Mouse (Mus musculus): ENCODE results near the gene Gm20388. TPM values are rescaled to one million over a fixed set of nuclear protein-coding genes. Genes with fewer than 3 reads are reported as not detected.
"Not testable (repeated sequence)": the region's sequence is repeated elsewhere in the genome, so short reads cannot be mapped to it uniquely, and the experiment has no call there.

The Gm20388 gene
- polyA plus RNA-seq, 1 experiment from 2014 or later, result 1.4 TPM

GRCm38 (mm10) chr8:123422781-123423159 lies 3512.1 kb downstream of the Gm20388 start:
- no peaks in the 10 kb centered on the region for H3K36me3 ChIP-seq (ENCODE audit: control insufficient read depth, insufficient read depth)
- no peak overlapping the region for H3K4me3 ChIP-seq (ENCODE audit: low read depth, low read length)
- peaks cover 15% of the 10 kb centered on the region for H3K9me3 ChIP-seq (replicated peaks; ENCODE audit: control insufficient read depth, low read length)
- H3K4me2 ChIP-seq (ENCODE audit: low read depth, low read length), result no peak overlapping the region
- 5% methylated on average over 3 of the region's 3 CpGs for WGBS (ENCODE audit: insufficient replicate concordance)
- no peak for ATAC-seq (ENCODE audit: low read depth)
- no peaks in the 10 kb centered on the region for H3K27me3 ChIP-seq (ENCODE audit: control insufficient read depth, insufficient read depth, low read depth, low read length)
- H3K27ac ChIP-seq (ENCODE audit: low read length), result no peak overlapping the region
- no peak overlapping the region for H3K9ac ChIP-seq (ENCODE audit: low read depth, low read length)
- peaks cover 5% of the 10 kb centered on the region for H3K4me1 ChIP-seq (ENCODE audit: control insufficient read depth, low read depth, low read length)

- Histone ChIP-seq H3K4me1 (ENCODE audit: control insufficient read depth, low read depth, low read length) (peaks cover 5% of the 10 kb centered on the region), H3K27me3 (ENCODE audit: control insufficient read depth, insufficient read depth, low read depth, low read length) (no peaks in the 10 kb centered on the region), H3K9me3 (replicated peaks; ENCODE audit: control insufficient read depth, low read length) (peaks cover 22% of the 10 kb centered on the region), H3K9ac (ENCODE audit: low read depth, low read length) (no peak within 1 kb of the TSS), H3K36me3 (ENCODE audit: control insufficient read depth, insufficient read depth) (no peaks in the 10 kb centered on the region), H3K27ac (ENCODE audit: low read length) (no peak within 1 kb of the TSS), H3K4me3 (ENCODE audit: low read depth, low read length) (peak within 1 kb of the TSS; percentile 43), H3K4me2 (ENCODE audit: low read depth, low read length) (peak within 1 kb of the TSS; percentile 59)
- WGBS (ENCODE audit: insufficient replicate concordance), result 62% methylated on average over 7 of the region's 7 CpGs
- ATAC-seq (ENCODE audit: low read depth), result no peak
Measured at GRCm38 (mm10) chr8:123423441-123423840, 3512.8 kb downstream of the Gm20388 start, which contains the start of gene Def8. Gene Def8, plus strand, starts transcription at chr8:123423527.

GRCm38 (mm10) chr8:123426511-123427509 lies 3516.2 kb downstream of the Gm20388 start:
- no peak overlapping the region for H3K4me3 ChIP-seq (ENCODE audit: low read depth, low read length)
- H3K9me3 ChIP-seq (replicated peaks; ENCODE audit: control insufficient read depth, low read length), result peaks cover 40% of the 10 kb centered on the region
- WGBS (ENCODE audit: insufficient replicate concordance), result 86% methylated on average over 27 of the region's 27 CpGs
- no peak for ATAC-seq (ENCODE audit: low read depth)
- no peaks in the 10 kb centered on the region for H3K36me3 ChIP-seq (ENCODE audit: control insufficient read depth, insufficient read depth)
- H3K9ac ChIP-seq (ENCODE audit: low read depth, low read length), result no peak overlapping the region
- no peak overlapping the region for H3K27ac ChIP-seq (ENCODE audit: low read length)
- no peak overlapping the region for H3K4me2 ChIP-seq (ENCODE audit: low read depth, low read length)
- H3K27me3 ChIP-seq (ENCODE audit: control insufficient read depth, insufficient read depth, low read depth, low read length), result no peaks in the 10 kb centered on the region
- peaks cover 5% of the 10 kb centered on the region for H3K4me1 ChIP-seq (ENCODE audit: control insufficient read depth, low read depth, low read length)

- Histone ChIP-seq H3K27ac (ENCODE audit: low read length) (no peak overlapping the region), H3K27me3 (ENCODE audit: control insufficient read depth, insufficient read depth, low read depth, low read length) (no peaks in the 10 kb centered on the region), H3K9ac (ENCODE audit: low read depth, low read length) (no peak overlapping the region), H3K4me1 (ENCODE audit: control insufficient read depth, low read depth, low read length) (no peaks in the 10 kb centered on the region), H3K4me2 (ENCODE audit: low read depth, low read length) (no peak overlapping the region), H3K36me3 (ENCODE audit: control insufficient read depth, insufficient read depth) (no peaks in the 10 kb centered on the region), H3K4me3 (ENCODE audit: low read depth, low read length) (no peak overlapping the region), H3K9me3 (replicated peaks; ENCODE audit: control insufficient read depth, low read length) (peaks cover 47% of the 10 kb centered on the region)
- ATAC-seq (ENCODE audit: low read depth), result no peak
- WGBS (ENCODE audit: insufficient replicate concordance), result 86% methylated on average over 24 of the region's 24 CpGs
Measured at GRCm38 (mm10) chr8:123427639-123428275, 3517.1 kb downstream of the Gm20388 start.

GRCm38 (mm10) chr8:123428343-123428893 lies 3517.8 kb downstream of the Gm20388 start:
- 90% methylated on average over 29 of the region's 29 CpGs for WGBS (ENCODE audit: insufficient replicate concordance)
- no peaks in the 10 kb centered on the region for H3K36me3 ChIP-seq (ENCODE audit: control insufficient read depth, insufficient read depth)
- no peak overlapping the region for H3K4me3 ChIP-seq (ENCODE audit: low read depth, low read length)
- H3K9ac ChIP-seq (ENCODE audit: low read depth, low read length), result no peak overlapping the region
- peaks cover 50% of the 10 kb centered on the region for H3K9me3 ChIP-seq (replicated peaks; ENCODE audit: control insufficient read depth, low read length)
- H3K4me1 ChIP-seq (ENCODE audit: control insufficient read depth, low read depth, low read length), result no peaks in the 10 kb centered on the region
- H3K27ac ChIP-seq (ENCODE audit: low read length), result no peak overlapping the region
- H3K4me2 ChIP-seq (ENCODE audit: low read depth, low read length), result no peak overlapping the region
- no peak for ATAC-seq (ENCODE audit: low read depth)
- H3K27me3 ChIP-seq (ENCODE audit: control insufficient read depth, insufficient read depth, low read depth, low read length), result no peaks in the 10 kb centered on the region

GRCm38 (mm10) chr8:123428939-123429721 lies 3518.5 kb downstream of the Gm20388 start:
- Histone ChIP-seq H3K27ac (ENCODE audit: low read length) (no peak overlapping the region), H3K4me1 (ENCODE audit: control insufficient read depth, low read depth, low read length) (no peaks in the 10 kb centered on the region), H3K36me3 (ENCODE audit: control insufficient read depth, insufficient read depth) (no peaks in the 10 kb centered on the region), H3K9me3 (replicated peaks; ENCODE audit: control insufficient read depth, low read length) (peaks cover 51% of the 10 kb centered on the region), H3K27me3 (ENCODE audit: control insufficient read depth, insufficient read depth, low read depth, low read length) (no peaks in the 10 kb centered on the region), H3K9ac (ENCODE audit: low read depth, low read length) (no peak overlapping the region), H3K4me3 (ENCODE audit: low read depth, low read length) (no peak overlapping the region), H3K4me2 (ENCODE audit: low read depth, low read length) (no peak overlapping the region)
- WGBS (ENCODE audit: insufficient replicate concordance), result 81% methylated on average over 23 of the region's 23 CpGs
- ATAC-seq (ENCODE audit: low read depth), result no peak

GRCm38 (mm10) chr8:123429722-123430013 lies 3519.0 kb downstream of the Gm20388 start:
- H3K27ac ChIP-seq (ENCODE audit: low read length); H3K4me1 ChIP-seq (ENCODE audit: control insufficient read depth, low read depth, low read length); H3K4me2 ChIP-seq (ENCODE audit: low read depth, low read length); H3K36me3 ChIP-seq (ENCODE audit: control insufficient read depth, insufficient read depth); ATAC-seq (ENCODE audit: low read depth); H3K27me3 ChIP-seq (ENCODE audit: control insufficient read depth, insufficient read depth, low read depth, low read length); H3K9ac ChIP-seq (ENCODE audit: low read depth, low read length); H3K4me3 ChIP-seq (ENCODE audit: low read depth, low read length): not testable (repeated sequence)
- WGBS (ENCODE audit: insufficient replicate concordance), result 86% methylated on average over 15 of the region's 15 CpGs
- H3K9me3 ChIP-seq (replicated peaks; ENCODE audit: control insufficient read depth, low read length), result peaks cover 51% of the 10 kb centered on the region

- peaks cover 51% of the 10 kb centered on the region for H3K9me3 ChIP-seq (replicated peaks; ENCODE audit: control insufficient read depth, low read length)
Measured at GRCm38 (mm10) chr8:123430936-123431335, 3520.3 kb downstream of the Gm20388 start.

More at GRCm38 (mm10) chr8:123430936-123431335, 3520.3 kb downstream of the Gm20388 start:
- H3K27ac ChIP-seq (ENCODE audit: low read length); H3K4me1 ChIP-seq (ENCODE audit: control insufficient read depth, low read depth, low read length); H3K4me3 ChIP-seq (ENCODE audit: low read depth, low read length); H3K36me3 ChIP-seq (ENCODE audit: control insufficient read depth, insufficient read depth); H3K4me2 ChIP-seq (ENCODE audit: low read depth, low read length); H3K27me3 ChIP-seq (ENCODE audit: control insufficient read depth, insufficient read depth, low read depth, low read length); H3K9ac ChIP-seq (ENCODE audit: low read depth, low read length); ATAC-seq (ENCODE audit: low read depth): not testable (repeated sequence)
- WGBS (ENCODE audit: insufficient replicate concordance), result 66% methylated on average over 8 of the region's 8 CpGs

All from liver, embryonic 16.5 days (tissue).